Mouse (Mus musculus) lung, postnatal 0 days (tissue): ENCODE data around the gene Rpl18.

ENCODE experiments used
- CTCF ChIP-seq: IDR thresholded peaks from 2 replicates; pipeline ENCODE4 v1.5.1; 2016; ENCODE audit warnings: antibody characterized with exemption, mild to moderate bottlenecking
- EP300 ChIP-seq: IDR thresholded peaks from 2 replicates; pipeline ENCODE4 v1.6.1; 2016; ENCODE audit warnings: antibody characterized with exemption, mild to moderate bottlenecking, control low read depth

DNA sequence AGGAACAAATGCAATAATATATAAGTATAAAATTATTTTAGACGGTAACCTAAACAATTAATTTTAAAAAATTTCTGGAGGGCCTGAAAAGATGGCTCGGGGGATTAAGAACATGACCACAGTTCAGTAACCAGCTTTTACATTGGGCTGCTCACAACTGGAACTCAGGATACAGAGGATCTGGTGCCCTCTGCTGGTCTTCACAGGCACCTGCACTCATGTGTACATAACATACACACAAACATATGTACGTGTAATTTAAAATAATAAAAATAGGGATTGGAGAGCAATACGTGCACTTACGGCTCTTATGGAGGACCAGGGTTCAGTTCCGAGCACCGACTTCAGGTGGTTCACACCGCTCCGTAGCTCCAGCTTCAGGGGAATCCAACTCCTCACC, 46.3 kb upstream of the Rpl18 start:
- TF ChIP-seq CTCF, result peak; percentile 49
- TF ChIP-seq EP300, result no peak
